Mouse (Mus musculus): ENCODE data around the gene Glyctk. TPM values are rescaled to one million over a fixed set of nuclear protein-coding genes. Genes with fewer than 3 reads are reported as not detected.

The Glyctk gene
- polyA plus RNA-seq, 1 experiment from 2014 or later: 14.8 TPM

- Histone ChIP-seq H3K27me3 (no peaks in the 10 kb centered on the region), H3K4me3 (replicated peaks) (no peak overlapping the region), H3K9me3 (replicated peaks) (peaks cover 14% of the 10 kb centered on the region; the same call in 1 of the 2 replicates), H3K4me1 (replicated peaks) (no peaks in the 10 kb centered on the region), H3K36me3 (no peaks in the 10 kb centered on the region), H3K9ac (no peak overlapping the region), H3K4me2 (no peak overlapping the region), H3K27ac (no peak overlapping the region)
- no peak for DNase-seq
- ATAC-seq (ENCODE audit: low read depth): no peak
- 62% methylated on average over 9 of the region's 9 CpGs for WGBS (ENCODE audit: insufficient replicate concordance)
Observed at GRCm38 (mm10) chr9:106106241-106106640, 51.7 kb downstream of the Glyctk start.

- no peak overlapping the region for H3K4me2 ChIP-seq
- no peak for DNase-seq
- no peak overlapping the region for H3K27ac ChIP-seq
- no peak for ATAC-seq (ENCODE audit: low read depth)
- no peak overlapping the region for H3K4me3 ChIP-seq (replicated peaks)
- H3K9ac ChIP-seq: no peak overlapping the region
- WGBS (ENCODE audit: insufficient replicate concordance): 79% methylated on average over 7 of the region's 7 CpGs
- no peaks in the 10 kb centered on the region for H3K4me1 ChIP-seq (replicated peaks)
- no peaks in the 10 kb centered on the region for H3K27me3 ChIP-seq
- H3K36me3 ChIP-seq: no peaks in the 10 kb centered on the region
- H3K9me3 ChIP-seq (replicated peaks): 0 out of 2 replicates have a peak, but pooled peaks cover 11% of the 10 kb centered on the region
Observed at GRCm38 (mm10) chr9:106104401-106104800, 53.5 kb downstream of the Glyctk start.

MicroRNAs encoded within 50 kb of the gene (microRNA counts, 519-probe panel; counts per million panel counts)
- microRNA mmu-let-7g: 7,112 counts per million, percentile 91 among the panel's probes with 10 or more counts

Small RNAs within 50 kb of the gene (microRNA-seq; reads per million reads assigned to microRNA genes)
- 2.6 reads per million for gene Mir135a-1
- 55,152 reads per million, percentile 100 among the genes with 10 or more reads in this experiment for gene Mirlet7g

Other genes with a start within 250 kb of the Glyctk start
- 0.01 and 0.05 TPM in 2 replicates for gene Col6a5, start 197.5 kb downstream of the Glyctk start, polyA plus RNA-seq (2015; fragmentation: Nextera tagmentation; extraction: Ambion mirVana)
- 0.07 TPM in 1 of 2 replicates, not detected in the other for gene Col6a4, start 61.4 kb downstream of the Glyctk start, polyA plus RNA-seq (2015; fragmentation: Nextera tagmentation; extraction: Ambion mirVana)
- 7.8 and 7.9 TPM in 2 replicates for gene Wdr82, start 12.8 kb upstream of the Glyctk start, polyA plus RNA-seq (2015; fragmentation: Nextera tagmentation; extraction: Ambion mirVana)
- gene Ppm1m, start 41.6 kb upstream of the Glyctk start, polyA plus RNA-seq (2015; fragmentation: Nextera tagmentation; extraction: Ambion mirVana): 10.0 and 12.1 TPM in 2 replicates
- 25.6 and 26.3 TPM in 2 replicates for gene Twf2, start 45.0 kb upstream of the Glyctk start, polyA plus RNA-seq (2015; fragmentation: Nextera tagmentation; extraction: Ambion mirVana)
- 0.07 TPM in 1 of 2 replicates, not detected in the other for gene Tlr9, start 64.5 kb upstream of the Glyctk start, polyA plus RNA-seq (2015; fragmentation: Nextera tagmentation; extraction: Ambion mirVana)
- 37.7 and 43.7 TPM in 2 replicates for gene Alas1, start 90.5 kb upstream of the Glyctk start, polyA plus RNA-seq (2015; fragmentation: Nextera tagmentation; extraction: Ambion mirVana)
- 27.4 and 27.8 TPM in 2 replicates for gene Poc1a, start 122.9 kb upstream of the Glyctk start, polyA plus RNA-seq (2015; fragmentation: Nextera tagmentation; extraction: Ambion mirVana)
- 3.8 and 4.1 TPM in 2 replicates for gene Dusp7, start 210.5 kb upstream of the Glyctk start, polyA plus RNA-seq (2015; fragmentation: Nextera tagmentation; extraction: Ambion mirVana)

All from liver, embryonic 13.5 days (tissue).